ENCODE assay signal across 9 mouse cellular contexts in the genomic region with DNA sequence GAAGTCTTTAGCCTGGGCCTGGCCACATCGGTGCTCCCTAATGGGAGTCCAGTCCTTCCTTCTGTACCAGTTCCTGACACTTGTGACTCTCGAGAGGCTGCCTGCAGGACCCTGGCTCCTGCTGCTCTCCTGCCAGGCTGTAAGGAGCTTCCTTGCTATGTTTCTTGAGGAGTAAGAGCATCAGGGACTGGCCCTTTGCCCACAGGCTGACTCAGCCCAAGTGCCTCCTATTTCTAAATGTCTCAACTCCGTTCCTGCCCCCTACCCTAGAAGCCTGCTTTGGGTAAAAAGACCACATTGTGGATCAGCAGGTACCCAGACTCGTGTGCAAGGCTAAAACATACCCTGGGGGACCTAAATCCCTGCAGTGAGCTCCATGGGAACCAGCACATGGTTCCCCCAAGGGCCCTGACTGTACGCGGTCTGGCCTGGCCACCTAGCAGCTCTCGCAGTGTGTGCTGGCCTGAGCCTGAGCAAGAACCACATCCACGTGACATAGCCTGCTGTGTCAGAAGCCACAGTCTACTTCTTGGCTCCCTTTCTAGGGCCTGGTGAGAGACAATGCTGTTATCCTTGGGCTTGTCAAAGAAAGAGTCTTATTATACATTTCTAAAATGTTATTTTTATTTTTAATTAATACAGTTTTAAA. TPM values are rescaled to one million over a fixed set of nuclear protein-coding genes. Genes with fewer than 3 reads are reported as not detected.
DNase-seq lines count a peak whose midpoint lies in the region; ATAC-seq and TF ChIP-seq lines count a peak whose summit lies in the region.
"Had no signal": no experiment of that assay in that cellular context is flagged by ENCODE, and none has a peak within 500 bp of the region (broad histone marks: within the 10 kb centered on the region; RNA-seq: fewer than 3 reads in every experiment).

No protein-coding gene starts in this region.

- no peak for TF ChIP-seq CTCF in kidney, adult 2 months (conservative IDR thresholded peaks at IDR 0.05; ENCODE audit: insufficient read depth, insufficient read length, low read depth, low read length)

- no peak overlapping the region for H3K4me3 ChIP-seq in midbrain, embryonic 10.5 days
- no peak overlapping the region for H3K4me3 ChIP-seq in midbrain, embryonic 14.5 days (replicated peaks; ENCODE audit: low read depth, low read length)
- H3K4me3 ChIP-seq in kidney, adult 2 months (ENCODE audit: insufficient read depth, low read depth, low read length) = no peak overlapping the region
- H3K4me3 ChIP-seq: heart, embryonic 15.5 days had no signal

- 71% methylated on average over 8 of the region's 8 CpGs for WGBS in midbrain, embryonic 10.5 days
- WGBS in midbrain, embryonic 14.5 days = 68% methylated on average over 8 of the region's 8 CpGs
- WGBS in kidney, adult 2 months = 80% methylated on average over 8 of the region's 8 CpGs

- H3K9ac ChIP-seq in midbrain, embryonic 14.5 days (replicated peaks; ENCODE audit: low read length) = no peak overlapping the region
- H3K9ac ChIP-seq: heart, embryonic 15.5 days had no signal

- no peak for ATAC-seq in midbrain, embryonic 14.5 days (ENCODE audit: low FRiP score, low TSS enrichment)

- H3K27ac ChIP-seq in midbrain, embryonic 10.5 days (replicated peaks) = peak overlapping the region; percentile 76
- no peak overlapping the region for H3K27ac ChIP-seq in midbrain, embryonic 14.5 days (replicated peaks; ENCODE audit: low read depth, low read length)
- no peak overlapping the region for H3K27ac ChIP-seq in kidney, adult 2 months (ENCODE audit: insufficient read depth, low read depth, low read length)
- H3K27ac ChIP-seq: heart, embryonic 15.5 days had no signal

- intact Hi-C loops in heart, postnatal 25 days (cut with DNase I) = no loop called here

- peaks cover 10% of the 10 kb centered on the region for H3K27me3 ChIP-seq in midbrain, embryonic 10.5 days (ENCODE audit: low read depth, poor library complexity, severe bottlenecking)
- no peaks in the 10 kb centered on the region for H3K27me3 ChIP-seq in midbrain, embryonic 14.5 days (ENCODE audit: control insufficient read depth, insufficient read depth, low read length)
- no peaks in the 10 kb centered on the region for H3K27me3 ChIP-seq in kidney, adult 2 months (replicated peaks; ENCODE audit: control insufficient read depth, insufficient read depth, low read length)

- H3K36me3 ChIP-seq in midbrain, embryonic 10.5 days = peaks cover 9% of the 10 kb centered on the region
- no peaks in the 10 kb centered on the region for H3K36me3 ChIP-seq in midbrain, embryonic 14.5 days (ENCODE audit: control insufficient read depth, insufficient read depth, low read length)
- no peaks in the 10 kb centered on the region for H3K36me3 ChIP-seq in kidney, adult 2 months (ENCODE audit: control insufficient read depth, insufficient read depth, low read length)
- H3K36me3 ChIP-seq: heart, embryonic 15.5 days had no signal

- peaks cover 15% of the 10 kb centered on the region for H3K9me3 ChIP-seq in midbrain, embryonic 10.5 days (replicated peaks)
- H3K9me3 ChIP-seq in midbrain, embryonic 14.5 days (ENCODE audit: control insufficient read depth, low read length) = 0 out of 2 replicates have a peak, but pooled peaks cover 4% of the 10 kb centered on the region
- H3K9me3 ChIP-seq: heart, embryonic 15.5 days had no signal

- TF ChIP-seq POLR2A in kidney, adult 2 months (IDR thresholded peaks at IDR 0.05; ENCODE audit: low read depth, low read length) = no peak

- H3K4me1 ChIP-seq in midbrain, embryonic 10.5 days = peaks cover 41% of the 10 kb centered on the region
- H3K4me1 ChIP-seq in midbrain, embryonic 14.5 days (ENCODE audit: control insufficient read depth, insufficient read depth, low read length) = peaks cover 23% of the 10 kb centered on the region
- H3K4me1 ChIP-seq in kidney, adult 2 months (ENCODE audit: control insufficient read depth, insufficient read depth, low read length) = no peaks in the 10 kb centered on the region

- no peak overlapping the region for H3K4me2 ChIP-seq in midbrain, embryonic 14.5 days (ENCODE audit: low read length)
- H3K4me2 ChIP-seq: heart, embryonic 15.5 days had no signal

- no peak for DNase-seq in midbrain, embryonic 10.5 days (ENCODE audit: low spot score)
- no peak for DNase-seq in midbrain, embryonic 14.5 days
- peak; percentile 58 for DNase-seq in adrenal gland, postnatal 25 days
- DNase-seq in cerebellum, postnatal 10 days = peak; percentile 69 to 83
- peak; percentile 26 for DNase-seq in heart, postnatal 25 days (ENCODE audit: low spot score)
- DNase-seq in kidney, adult 2 months = no peak
- no peak for DNase-seq in layer of hippocampus, postnatal 25 days (ENCODE audit: extremely low spot score in 1 of 2, low spot score in 1 of 2)
- DNase-seq: right cerebral cortex, adult 18-20 months had no signal

RNA-seq across cellular contexts. Expression of gene Aar2, which starts 59.1 kb away (rescaled TPM):
- polyA plus RNA-seq in midbrain, embryonic 10.5 days (2016; fragmentation: Nextera tagmentation; extraction: Ambion mirVana) = 46.4 and 48.8 TPM in 2 replicates
- 53.7 and 59.2 TPM in 2 replicates for polyA plus RNA-seq in midbrain, embryonic 14.5 days (2014; fragmentation: Nextera tagmentation; extraction: Ambion mirVana)
- 28.1 and 38.0 TPM in 2 replicates for total RNA-seq in adrenal gland, postnatal 25 days (2021)
- 10 to 100 TPM; 22.3 to 23.2 TPM for total RNA-seq in heart, postnatal 25 days (2021)
- 25.7 and 29.3 TPM in 2 replicates for polyA plus RNA-seq in kidney, adult 2 months (2012; rRNA removed)
- 10 to 100 TPM; 29.8 to 37.8 TPM for total RNA-seq in layer of hippocampus, postnatal 25 days (2021)

Comparison
In these comparisons a context has a peak if more than half of its experiments do, and no peak if none do; other contexts are left out.
1. DNase-seq: peak in adrenal gland, postnatal 25 days (single experiment), cerebellum, postnatal 10 days (2 of 2) and heart, postnatal 25 days (single experiment); none in midbrain, embryonic 10.5 days (single experiment), midbrain, embryonic 14.5 days (single experiment), kidney, adult 2 months (single experiment) and layer of hippocampus, postnatal 25 days (0 of 2).